Mouse (Mus musculus) inflammation-experienced regulatory T-cells, adult 6 months (primary cell): ENCODE measurements around the gene Pdzd2. TPM values are rescaled to one million over a fixed set of nuclear protein-coding genes. Genes with fewer than 3 reads are reported as not detected.

ENCODE experiments used
- ATAC-seq: one replicate; pipeline ENCODE4 v1.8.0; 2017
- polyA plus RNA-seq, 3 experiments: library from polyadenylated mRNA; unstranded; fragments of 100-300 nt; shearing (Covaris generic); gene quantifications; one replicate each; pipeline ENCODE4 v1.2.1; 2017

Gene Pdzd2
- polyA plus RNA-seq, 3 experiments from 2014 or later = 0.34 to 0.46 (median 0.40) TPM

- ATAC-seq = no peak
Measured at GRCm38 (mm10) chr15:12340536-12341400, 399.0 kb downstream of the Pdzd2 start.

- ATAC-seq = peak; percentile 62
Measured at GRCm38 (mm10) chr15:12337779-12338137, 402.0 kb downstream of the Pdzd2 start.

GRCm38 (mm10) chr15:12337030-12337778 lies 402.5 kb downstream of the Pdzd2 start:
- no peak for ATAC-seq

- no peak for ATAC-seq
Measured at GRCm38 (mm10) chr15:12334381-12334780, 405.3 kb downstream of the Pdzd2 start.

GRCm38 (mm10) chr15:12331300-12331699 lies 408.4 kb downstream of the Pdzd2 start:
- no peak for ATAC-seq

- no peak for ATAC-seq
Measured at GRCm38 (mm10) chr15:12330892-12331291, 408.8 kb downstream of the Pdzd2 start.

GRCm38 (mm10) chr15:12330389-12330788 lies 409.3 kb downstream of the Pdzd2 start:
- ATAC-seq = no peak

- no peak for ATAC-seq
Measured at GRCm38 (mm10) chr15:12324326-12324725, 415.4 kb downstream of the Pdzd2 start.

- ATAC-seq = peak; percentile 26
Measured at GRCm38 (mm10) chr15:12322676-12323402, 416.9 kb downstream of the Pdzd2 start.

- ATAC-seq = peak; percentile 37
Measured at GRCm38 (mm10) chr15:12321788-12322621, 417.7 kb downstream of the Pdzd2 start, which contains the start of gene 1810049J17Rik. Gene 1810049J17Rik (minus strand): TSS chr15:12321899.

- peak; percentile 74 for ATAC-seq
Measured at GRCm38 (mm10) chr15:12321091-12321787, 418.5 kb downstream of the Pdzd2 start, which contains the start of gene Golph3. Gene Golph3 (plus strand): TSS chr15:12321450.

GRCm38 (mm10) chr15:12320441-12321090 lies 419.2 kb downstream of the Pdzd2 start:
- ATAC-seq = peak; percentile 33

GRCm38 (mm10) chr15:12319889-12320288 lies 419.8 kb downstream of the Pdzd2 start:
- ATAC-seq = no peak

GRCm38 (mm10) chr15:12318451-12318850 lies 421.3 kb downstream of the Pdzd2 start:
- no peak for ATAC-seq

GRCm38 (mm10) chr15:12317290-12317689 lies 422.4 kb downstream of the Pdzd2 start:
- ATAC-seq = no peak

GRCm38 (mm10) chr15:12315996-12316395 lies 423.7 kb downstream of the Pdzd2 start:
- ATAC-seq = no peak

GRCm38 (mm10) chr15:12314584-12314983 lies 425.1 kb downstream of the Pdzd2 start:
- ATAC-seq = no peak

- peak; percentile 86 for ATAC-seq
Measured at GRCm38 (mm10) chr15:12313255-12313654, 426.5 kb downstream of the Pdzd2 start.

- no peak for ATAC-seq
Measured at GRCm38 (mm10) chr15:12311465-12311864, 428.3 kb downstream of the Pdzd2 start.

- peak; percentile 21 for ATAC-seq
Measured at GRCm38 (mm10) chr15:12310676-12311075, 429.0 kb downstream of the Pdzd2 start.
